Mouse (Mus musculus) kidney, adult 2 months (tissue): Measurements from ENCODE around the gene Dgkh.

Source experiments
- CTCF ChIP-seq: fragments of 200-500 bp; conservative IDR thresholded peaks from 2 replicates; pipeline ENCODE4 v1.5.1; 2011; ENCODE audit warnings: low read depth, mild to moderate bottlenecking, control low read depth, low read length, moderate library complexity, mixed read lengths; ENCODE audit not compliant: insufficient read depth, insufficient read length
- POLR2A ChIP-seq: fragments of 200-500 bp; IDR thresholded peaks from one replicate; pipeline ENCODE4 v1.6.1; 2011; ENCODE audit warnings: low read depth, low read length, control low read depth

DNA sequence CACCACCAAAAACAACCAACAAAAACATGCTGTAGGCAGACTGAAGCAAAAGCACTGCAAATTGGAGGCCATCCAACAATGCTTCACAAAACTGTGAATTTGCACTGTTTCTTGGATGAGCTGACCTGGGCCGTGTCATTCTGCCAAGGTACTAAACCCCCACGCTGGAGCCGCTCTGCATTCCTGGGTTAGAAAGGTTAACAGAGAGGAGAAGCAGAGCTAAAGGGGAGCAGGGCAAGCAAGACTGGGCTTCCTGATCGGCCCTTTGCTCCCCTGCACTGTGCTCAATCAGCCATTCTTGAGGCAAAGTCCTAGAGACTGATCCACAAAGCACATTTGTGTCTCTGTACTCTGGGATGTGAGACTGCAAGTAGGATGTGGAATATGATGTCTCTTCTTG lies 170.5 kb downstream of the Dgkh start:
- TF ChIP-seq CTCF (no peak), POLR2A (no peak)
